Mouse (Mus musculus): ENCODE data around the gene Gar1. TPM values are rescaled to one million over a fixed set of nuclear protein-coding genes. Genes with fewer than 3 reads are reported as not detected.

Gene Gar1
- polyA plus RNA-seq (2015; fragmentation: Nextera tagmentation; extraction: Ambion mirVana) = 41.6 and 46.0 TPM in 2 replicates

DNA sequence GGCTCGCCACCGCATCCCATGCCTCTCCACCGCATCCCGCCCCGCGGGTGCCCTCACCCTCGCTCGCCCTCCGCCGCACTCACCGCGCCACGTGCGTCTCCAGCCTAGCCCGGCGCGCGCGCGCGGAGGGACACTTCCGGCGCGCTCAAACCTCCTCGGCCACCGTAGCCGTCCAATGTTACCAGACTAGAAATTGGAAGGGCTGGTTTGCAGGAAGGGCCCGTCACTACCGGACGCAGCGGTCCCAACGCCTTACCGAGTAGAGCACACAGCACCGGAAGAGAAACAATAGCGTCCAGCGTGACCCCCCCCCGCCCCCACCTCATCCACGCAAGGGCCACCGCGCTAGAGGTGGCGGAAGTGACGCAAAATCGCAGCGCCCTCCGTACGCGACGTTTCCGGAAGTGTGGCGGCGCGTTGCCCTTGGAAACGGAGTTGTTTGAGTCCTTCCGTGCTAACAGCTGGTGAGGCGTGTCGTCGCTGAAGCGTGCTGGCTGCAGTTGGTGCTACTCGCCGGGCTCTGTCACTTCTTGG is at the start of gene Gar1:
TSS of gene Gar1 (minus strand) at position 362 of the 534 bp plus-strand sequence.
- H3K4me1 ChIP-seq = peaks cover 21% of the 10 kb centered on the region
- no peaks in the 10 kb centered on the region for H3K36me3 ChIP-seq (replicated peaks)
- peak; percentile 97 for ATAC-seq (replicated peaks)
- peak within 1 kb of the TSS; percentile 81 for H3K4me3 ChIP-seq
- no peaks in the 10 kb centered on the region for H3K9me3 ChIP-seq
- H3K4me2 ChIP-seq = peak within 1 kb of the TSS; percentile 66
- H3K27me3 ChIP-seq (replicated peaks) = 0 out of 2 replicates have a peak, but pooled peaks cover 3% of the 10 kb centered on the region
- WGBS = under 1% methylated on average over 60 of the region's 60 CpGs
- H3K9ac ChIP-seq = peak within 1 kb of the TSS; percentile 72
- peak within 1 kb of the TSS; percentile 92 for H3K27ac ChIP-seq

DNA sequence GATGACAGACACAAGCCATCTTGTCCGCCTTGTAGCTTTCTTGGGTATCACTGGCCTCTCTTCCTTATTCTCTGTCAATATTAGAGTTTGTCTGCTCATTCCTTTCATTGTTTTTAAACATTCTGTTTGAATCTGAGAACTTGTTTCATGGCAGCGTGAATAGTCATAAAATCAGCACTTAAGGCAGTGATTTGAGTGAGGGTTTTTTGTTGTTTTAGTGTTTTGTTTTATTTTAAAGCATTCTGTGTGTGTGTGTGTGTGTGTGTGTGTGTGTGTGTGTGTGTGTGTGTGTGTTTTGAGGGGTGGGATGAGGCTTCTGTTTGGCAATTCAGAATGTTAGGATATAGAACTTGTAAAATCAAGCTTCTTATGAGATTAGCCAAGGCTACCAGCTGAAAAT is 48.7 kb upstream of the Gar1 start:
- no peaks in the 10 kb centered on the region for H3K27me3 ChIP-seq (replicated peaks)
- peaks cover 12% of the 10 kb centered on the region for H3K4me1 ChIP-seq
- H3K4me2 ChIP-seq = peak overlapping the region; percentile 93
- 71% methylated on average over 2 of the region's 2 CpGs for WGBS
- H3K36me3 ChIP-seq (replicated peaks) = no peaks in the 10 kb centered on the region
- H3K4me3 ChIP-seq = peak overlapping the region; percentile 78; the same call in 1 of the 2 replicates
- no peak overlapping the region for H3K9ac ChIP-seq
- no peaks in the 10 kb centered on the region for H3K9me3 ChIP-seq
- ATAC-seq (replicated peaks) = no peak
- no peak overlapping the region for H3K27ac ChIP-seq

DNA sequence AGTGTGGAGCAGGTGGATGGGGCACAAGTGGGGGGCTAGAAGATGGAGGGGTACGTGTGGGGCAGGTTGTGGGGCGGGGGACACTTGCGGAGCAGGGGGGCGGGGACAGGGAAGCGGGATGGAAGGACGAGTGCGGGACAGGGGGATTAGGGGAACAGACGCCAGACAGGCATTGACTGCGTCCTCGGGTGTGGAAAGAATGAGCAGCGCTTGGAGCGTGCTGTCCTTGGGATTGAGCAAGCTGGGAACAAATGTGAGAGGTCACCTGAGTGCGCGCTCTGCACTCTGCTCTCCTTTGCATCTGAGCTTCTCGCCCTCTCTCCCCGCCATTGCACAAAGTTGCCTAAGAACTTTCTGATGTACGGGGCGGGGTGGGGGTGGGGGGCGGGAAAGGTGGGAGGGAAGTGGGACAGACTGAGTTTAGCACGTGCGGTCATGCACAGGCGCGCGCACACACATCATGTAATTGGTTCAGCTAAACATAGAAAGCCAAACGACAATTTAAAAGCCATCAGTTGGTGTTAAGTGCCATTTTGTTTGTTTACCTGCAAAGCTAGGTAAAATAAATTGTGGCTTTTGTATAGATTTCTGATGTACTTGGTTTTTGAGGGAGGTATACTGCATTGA is 48.0 kb upstream of the Gar1 start:
- H3K27ac ChIP-seq = peak overlapping the region; percentile 89
- H3K4me2 ChIP-seq = peak overlapping the region; percentile 93
- H3K36me3 ChIP-seq (replicated peaks) = no peaks in the 10 kb centered on the region
- H3K27me3 ChIP-seq (replicated peaks) = no peaks in the 10 kb centered on the region
- peak overlapping the region; percentile 78 for H3K4me3 ChIP-seq
- ATAC-seq (replicated peaks) = peak; percentile 78
- WGBS = under 1% methylated on average over 25 of the region's 25 CpGs
- peaks cover 12% of the 10 kb centered on the region for H3K4me1 ChIP-seq
- peak overlapping the region; percentile 81 for H3K9ac ChIP-seq
- H3K9me3 ChIP-seq = no peaks in the 10 kb centered on the region

DNA sequence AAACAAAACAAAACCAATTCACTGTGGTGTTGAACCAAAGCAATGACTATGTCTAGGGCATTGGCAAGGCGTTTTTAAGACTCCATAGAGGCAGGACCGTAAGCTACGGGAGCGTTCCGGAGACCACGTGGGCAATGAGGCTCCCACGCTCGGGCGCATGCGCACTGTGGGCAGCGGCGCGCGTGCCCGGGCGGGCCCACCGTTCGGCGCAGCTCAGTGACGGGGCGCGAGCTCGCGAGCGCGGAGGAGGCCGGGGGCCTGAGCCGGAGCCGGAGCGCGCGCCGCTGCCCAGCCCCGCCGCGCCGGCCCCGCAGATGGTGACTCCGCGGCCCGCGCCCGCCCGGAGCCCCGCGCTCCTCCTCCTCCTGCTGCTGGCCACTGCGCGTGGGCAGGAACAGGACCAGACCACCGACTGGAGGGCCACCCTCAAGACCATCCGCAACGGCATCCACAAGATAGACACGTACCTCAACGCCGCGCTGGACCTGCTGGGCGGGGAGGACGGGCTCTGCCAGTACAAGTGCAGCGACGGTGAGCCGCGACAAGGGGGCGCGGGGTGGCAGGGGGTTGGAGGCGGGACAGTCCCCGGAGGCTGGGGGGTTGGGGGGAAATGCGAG is 47.3 kb upstream of the Gar1 start, which contains the start of gene Pla2g12a:
TSS of gene Pla2g12a (plus strand) at position 202 of the 617 bp plus-strand sequence.
- peak; percentile 97 for ATAC-seq (replicated peaks)
- Histone ChIP-seq H3K27ac (peak within 1 kb of the TSS; percentile 89), H3K9ac (peak within 1 kb of the TSS; percentile 81), H3K4me2 (peak within 1 kb of the TSS; percentile 93), H3K4me1 (peaks cover 12% of the 10 kb centered on the region), H3K27me3 (replicated peaks) (no peaks in the 10 kb centered on the region), H3K9me3 (no peaks in the 10 kb centered on the region), H3K36me3 (replicated peaks) (no peaks in the 10 kb centered on the region), H3K4me3 (peak within 1 kb of the TSS; percentile 78)
- under 1% methylated on average over 66 of the region's 66 CpGs for WGBS

DNA sequence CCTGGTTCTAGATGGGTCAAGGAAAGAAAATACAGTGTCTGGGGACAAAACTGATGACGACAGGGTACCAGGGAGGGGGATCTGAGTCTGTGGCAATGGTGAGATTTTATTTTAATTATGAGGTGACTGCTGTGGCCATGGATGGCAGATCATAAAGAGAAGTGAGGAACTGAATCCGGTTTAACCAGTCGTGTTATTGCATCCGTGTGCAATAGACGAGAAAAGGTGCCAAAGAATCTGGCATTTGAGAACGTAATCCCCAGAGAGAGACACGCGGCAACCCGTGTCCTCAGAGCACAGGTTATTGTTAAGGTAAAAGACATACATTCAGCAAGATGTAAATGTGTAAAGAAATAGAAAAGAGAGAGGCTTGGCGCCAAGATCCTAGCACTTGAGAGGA is 46.1 kb upstream of the Gar1 start:
- Histone ChIP-seq H3K4me1 (peaks cover 12% of the 10 kb centered on the region), H3K9ac (no peak overlapping the region), H3K27ac (no peak overlapping the region), H3K27me3 (replicated peaks) (no peaks in the 10 kb centered on the region), H3K4me3 (no peak overlapping the region), H3K36me3 (replicated peaks) (no peaks in the 10 kb centered on the region), H3K9me3 (no peaks in the 10 kb centered on the region), H3K4me2 (no peak overlapping the region)
- 92% methylated on average over 10 of the region's 10 CpGs for WGBS
- no peak for ATAC-seq (replicated peaks)

DNA sequence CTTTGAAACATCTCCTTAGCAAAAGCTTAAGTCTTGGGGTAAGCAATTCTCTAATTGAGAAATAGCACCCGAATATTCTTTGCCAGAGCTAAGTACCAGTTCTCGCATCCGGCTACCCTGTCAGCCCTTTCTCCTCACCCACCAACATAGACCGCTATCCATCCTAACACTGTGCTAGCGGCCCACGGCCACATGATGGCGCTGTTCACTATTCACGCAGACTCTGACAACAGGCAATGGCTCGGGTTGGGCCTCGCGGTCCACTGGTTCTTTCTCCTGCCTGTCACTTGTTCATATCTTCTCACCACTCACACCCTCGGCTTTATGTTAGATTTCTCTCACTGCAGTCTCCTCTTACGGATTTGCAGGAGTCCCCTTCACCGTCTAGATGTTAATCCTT is 32.5 kb upstream of the Gar1 start:
- no peak overlapping the region for H3K4me3 ChIP-seq
- no peaks in the 10 kb centered on the region for H3K27me3 ChIP-seq (replicated peaks)
- H3K9ac ChIP-seq = no peak overlapping the region
- H3K27ac ChIP-seq = no peak overlapping the region
- no peak overlapping the region for H3K4me2 ChIP-seq
- 53% methylated on average over 14 of the region's 14 CpGs for WGBS
- no peaks in the 10 kb centered on the region for H3K9me3 ChIP-seq
- no peak for ATAC-seq (replicated peaks)
- H3K4me1 ChIP-seq = no peaks in the 10 kb centered on the region
- H3K36me3 ChIP-seq (replicated peaks) = no peaks in the 10 kb centered on the region

DNA sequence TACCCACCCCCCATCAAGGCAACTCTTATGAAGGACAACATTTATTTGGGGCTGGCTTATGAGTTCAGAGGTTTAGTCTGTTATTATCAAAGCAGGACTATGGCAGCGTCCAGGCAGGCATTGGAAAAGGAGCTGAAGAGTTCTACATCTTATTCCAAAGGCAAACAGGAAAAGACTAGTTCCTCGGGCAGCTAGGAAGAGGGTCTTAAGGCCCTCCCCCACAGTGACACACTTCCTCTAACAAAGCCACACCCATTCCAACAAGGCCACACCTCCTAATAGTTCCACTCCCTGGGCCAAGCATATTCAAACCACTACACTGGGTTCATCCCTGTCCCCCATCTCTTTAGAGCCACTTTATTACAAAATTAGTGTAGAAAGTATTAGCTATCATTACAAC is 31.4 kb upstream of the Gar1 start:
- H3K4me2 ChIP-seq = no peak overlapping the region
- H3K9ac ChIP-seq = no peak overlapping the region
- no peaks in the 10 kb centered on the region for H3K9me3 ChIP-seq
- H3K4me3 ChIP-seq = no peak overlapping the region
- ATAC-seq (replicated peaks) = no peak
- H3K27ac ChIP-seq = no peak overlapping the region
- no peaks in the 10 kb centered on the region for H3K36me3 ChIP-seq (replicated peaks)
- 87% methylated on average over 2 of the region's 2 CpGs for WGBS
- no peaks in the 10 kb centered on the region for H3K4me1 ChIP-seq
- H3K27me3 ChIP-seq (replicated peaks) = no peaks in the 10 kb centered on the region

DNA sequence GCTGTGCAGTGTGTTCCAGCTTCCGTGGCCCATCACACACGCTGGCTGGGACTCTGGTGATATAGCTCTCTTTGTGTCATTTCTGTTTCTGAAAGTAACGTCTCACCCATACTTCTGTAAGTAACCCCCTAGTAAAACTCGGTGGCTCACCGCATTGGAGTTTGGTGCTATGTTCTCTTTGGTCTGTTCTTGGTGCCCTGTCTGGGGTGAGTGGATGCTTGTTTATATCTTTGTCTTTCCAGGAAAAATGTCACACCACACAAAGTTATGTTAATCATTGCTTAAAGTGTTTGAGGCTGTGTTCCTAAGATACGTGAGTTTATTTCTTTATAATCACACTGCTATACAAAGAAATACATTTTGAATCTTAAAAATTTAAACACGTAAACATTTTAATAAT is 15.7 kb upstream of the Gar1 start:
- no peak for ATAC-seq (replicated peaks)
- Histone ChIP-seq H3K36me3 (replicated peaks) (no peaks in the 10 kb centered on the region), H3K4me1 (no peaks in the 10 kb centered on the region), H3K27ac (no peak overlapping the region), H3K9ac (no peak overlapping the region), H3K27me3 (replicated peaks) (no peaks in the 10 kb centered on the region), H3K9me3 (no peaks in the 10 kb centered on the region), H3K4me3 (no peak overlapping the region), H3K4me2 (no peak overlapping the region)
- WGBS = 86% methylated on average over 7 of the region's 7 CpGs

DNA sequence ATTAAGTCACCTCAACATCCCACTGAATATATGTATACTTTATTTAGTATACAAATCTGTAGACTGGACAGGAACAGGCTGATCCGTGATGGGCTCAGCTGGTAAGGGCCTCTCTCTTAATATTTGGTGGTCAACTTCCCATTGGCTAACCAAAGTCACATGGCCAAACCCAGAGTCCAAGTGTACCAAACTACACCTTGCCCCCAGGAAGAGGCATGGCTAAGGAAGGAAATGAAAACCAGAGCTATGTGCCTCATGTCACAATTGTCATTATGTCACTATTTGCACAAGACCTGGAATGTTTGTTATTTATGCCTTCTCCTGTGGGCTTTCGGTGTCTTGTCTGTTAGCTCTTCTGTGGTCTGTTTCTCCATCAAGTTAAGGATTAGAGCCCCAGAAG is 14.7 kb upstream of the Gar1 start:
- Histone ChIP-seq H3K27ac (no peak overlapping the region), H3K27me3 (replicated peaks) (no peaks in the 10 kb centered on the region), H3K4me1 (no peaks in the 10 kb centered on the region), H3K9ac (no peak overlapping the region), H3K36me3 (replicated peaks) (no peaks in the 10 kb centered on the region), H3K4me2 (no peak overlapping the region), H3K9me3 (no peaks in the 10 kb centered on the region), H3K4me3 (no peak overlapping the region)
- 85% methylated on average over 2 of the region's 2 CpGs for WGBS
- ATAC-seq (replicated peaks) = no peak

DNA sequence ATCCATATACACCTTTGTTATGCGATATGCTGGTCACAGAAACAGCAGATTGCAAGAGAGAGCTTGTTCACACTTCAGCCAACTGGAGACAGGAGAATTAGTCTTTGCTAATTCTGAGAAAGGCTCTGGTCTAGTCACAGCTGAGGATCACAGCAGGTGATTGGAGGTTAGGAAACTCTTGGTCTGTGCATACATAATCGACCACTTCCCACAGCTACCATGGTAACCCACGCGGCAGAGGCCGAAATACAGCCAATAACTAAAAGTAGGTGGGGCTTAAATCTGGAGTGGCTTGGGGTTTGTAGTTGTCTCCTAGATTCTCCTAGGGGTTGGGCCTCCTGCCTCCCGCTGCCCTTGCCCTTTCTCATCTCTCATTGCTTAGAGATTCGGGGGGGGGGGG is 6.8 kb upstream of the Gar1 start:
- Histone ChIP-seq H3K9me3 (no peaks in the 10 kb centered on the region), H3K4me3 (no peak overlapping the region), H3K4me1 (no peaks in the 10 kb centered on the region), H3K27ac (no peak overlapping the region), H3K9ac (no peak overlapping the region), H3K4me2 (no peak overlapping the region), H3K36me3 (replicated peaks) (no peaks in the 10 kb centered on the region), H3K27me3 (replicated peaks) (no peaks in the 10 kb centered on the region)
- no peak for ATAC-seq (replicated peaks)
- WGBS = 41% methylated on average over 7 of the region's 7 CpGs

DNA sequence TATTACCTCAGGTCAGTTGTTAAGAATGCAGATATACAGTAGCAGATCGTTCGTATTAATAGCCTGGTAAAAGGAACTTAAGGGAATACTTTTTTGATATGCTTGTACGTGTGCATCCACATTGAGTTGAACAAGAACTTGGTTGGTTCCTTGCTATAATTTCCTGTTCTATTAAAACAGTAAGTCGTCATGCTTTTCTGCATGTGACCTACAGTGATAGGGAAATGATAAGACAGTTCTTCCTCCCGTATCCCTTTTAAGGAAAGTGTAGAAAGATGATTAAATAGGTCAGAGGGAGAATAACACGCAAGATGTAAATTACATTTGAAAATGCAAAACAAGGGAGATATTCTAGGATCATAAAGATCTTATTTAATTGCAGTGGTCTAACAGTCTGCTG is 5.8 kb upstream of the Gar1 start:
- H3K27me3 ChIP-seq (replicated peaks) = 0 out of 2 replicates have a peak, but pooled peaks cover 3% of the 10 kb centered on the region
- no peaks in the 10 kb centered on the region for H3K36me3 ChIP-seq (replicated peaks)
- no peak overlapping the region for H3K27ac ChIP-seq
- no peaks in the 10 kb centered on the region for H3K9me3 ChIP-seq
- 89% methylated on average over 6 of the region's 6 CpGs for WGBS
- H3K9ac ChIP-seq = no peak overlapping the region
- H3K4me1 ChIP-seq = no peaks in the 10 kb centered on the region
- H3K4me2 ChIP-seq = no peak overlapping the region
- no peak overlapping the region for H3K4me3 ChIP-seq
- no peak for ATAC-seq (replicated peaks)

DNA sequence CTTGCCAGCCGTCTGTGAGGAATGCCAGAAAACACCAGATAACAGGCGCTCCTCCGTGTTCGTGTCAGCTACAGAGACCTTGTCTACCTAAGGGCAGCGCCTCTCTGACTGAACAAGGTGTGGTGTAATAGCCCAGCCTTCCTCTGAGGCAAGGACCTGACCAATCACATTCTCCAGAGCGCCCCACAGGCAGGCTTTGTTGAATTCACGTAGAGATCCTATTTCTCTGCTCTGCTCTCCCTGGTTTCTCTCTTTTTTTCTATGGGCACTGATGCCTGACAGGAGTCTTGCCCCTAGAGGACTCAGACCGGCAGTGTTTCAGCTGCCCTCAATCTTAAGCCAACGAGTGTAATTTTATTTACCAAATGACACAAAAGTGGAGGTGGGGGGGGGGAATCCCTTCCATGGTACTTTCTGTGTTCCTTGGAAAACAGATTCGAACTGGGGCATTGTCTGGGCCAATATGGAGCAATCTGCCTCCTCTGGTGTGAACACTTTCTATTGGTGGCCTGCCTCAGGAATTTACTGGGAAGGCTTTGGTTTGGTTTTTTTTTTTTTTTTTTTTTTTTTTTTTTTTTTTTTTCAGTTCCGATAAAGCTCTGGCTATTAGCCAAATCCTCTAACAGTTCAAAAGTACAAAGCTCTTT is 5.0 kb upstream of the Gar1 start:
- H3K4me3 ChIP-seq = no peak overlapping the region
- H3K36me3 ChIP-seq (replicated peaks) = no peaks in the 10 kb centered on the region
- ATAC-seq (replicated peaks) = no peak
- peak overlapping the region; percentile 5; the same call in 1 of the 2 replicates for H3K4me2 ChIP-seq
- H3K9me3 ChIP-seq = no peaks in the 10 kb centered on the region
- no peak overlapping the region for H3K27ac ChIP-seq
- H3K9ac ChIP-seq = no peak overlapping the region
- 0 out of 2 replicates have a peak, but pooled peaks cover 3% of the 10 kb centered on the region for H3K27me3 ChIP-seq (replicated peaks)
- 11% methylated on average over 11 of the region's 11 CpGs for WGBS
- 0 out of 2 replicates have a peak, but pooled peaks cover 2% of the 10 kb centered on the region for H3K4me1 ChIP-seq

Data from midbrain, embryonic 15.5 days (tissue).